Mouse (Mus musculus) intestine, embryonic 16.5 days (tissue): ENCODE data around the gene Armc7. TPM values are rescaled to one million over a fixed set of nuclear protein-coding genes. Genes with fewer than 3 reads are reported as not detected.

Source experiments
- ATAC-seq: fragments of 200-750 bp; cut with Nextera tagmentation; 2 replicates; pipeline ENCODE4 v1.8.0; 2017; ENCODE audit warnings: moderate TSS enrichment, moderate library complexity
- H3K27ac ChIP-seq: fragments of 300-500 bp; sonication (generic); 2 replicates; pipeline ENCODE4 v1.5.1; 2014; ENCODE audit warnings: mild to moderate bottlenecking, low read length
- H3K27me3 ChIP-seq: fragments of 300-500 bp; sonication (generic); replicated peaks from 2 replicates; pipeline ENCODE4 v1.6.1; 2014; ENCODE audit warnings: low read length, control low read depth, mixed read lengths; ENCODE audit not compliant: control insufficient read depth, insufficient read depth
- H3K36me3 ChIP-seq: fragments of 300-500 bp; sonication (generic); 2 replicates; pipeline ENCODE4 v1.6.1; 2014; ENCODE audit warnings: low read length, control low read depth; ENCODE audit not compliant: control insufficient read depth, insufficient read depth
- H3K4me1 ChIP-seq: fragments of 300-500 bp; sonication (generic); 2 replicates; pipeline ENCODE4 v1.6.1; 2014; ENCODE audit warnings: low read length, control low read depth, mixed read lengths; ENCODE audit not compliant: control insufficient read depth, insufficient read depth
- H3K4me2 ChIP-seq: fragments of 300-500 bp; sonication (generic); 2 replicates; pipeline ENCODE4 v1.6.1; 2014; ENCODE audit warnings: low read depth, low read length, control low read depth
- H3K4me3 ChIP-seq: fragments of 300-500 bp; sonication (generic); 2 replicates; pipeline ENCODE4 v1.5.1; 2014; ENCODE audit warnings: mild to moderate bottlenecking, low read length
- H3K9ac ChIP-seq: fragments of 300-500 bp; sonication (generic); 2 replicates; pipeline ENCODE4 v1.6.1; 2014; ENCODE audit warnings: low read depth, low read length
- H3K9me3 ChIP-seq: fragments of 300-500 bp; sonication (generic); 2 replicates; pipeline ENCODE4 v1.6.1; 2016; ENCODE audit warnings: low read length, control low read depth; ENCODE audit not compliant: control insufficient read depth
- WGBS: fragments of 180-500 bp; shearing (Covaris S2); extraction: QIAGEN DNeasy Blood & Tissue Kit; methylation state at CpG from one replicate; pipeline ENCODE4 v1.1.7; 2014; 5-methylcytosine and 5-hydroxymethylcytosine counted together
- polyA plus RNA-seq: library from polyadenylated mRNA; unstranded; fragments of >200 nt; fragmentation: Nextera tagmentation; extraction: Ambion mirVana; gene quantifications from 2 replicates; pipeline ENCODE4 v1.2.1, GENCODE M21; 2015

Armc7 gene
- polyA plus RNA-seq, 1 experiment from 2014 or later: 9.2 TPM

DNA sequence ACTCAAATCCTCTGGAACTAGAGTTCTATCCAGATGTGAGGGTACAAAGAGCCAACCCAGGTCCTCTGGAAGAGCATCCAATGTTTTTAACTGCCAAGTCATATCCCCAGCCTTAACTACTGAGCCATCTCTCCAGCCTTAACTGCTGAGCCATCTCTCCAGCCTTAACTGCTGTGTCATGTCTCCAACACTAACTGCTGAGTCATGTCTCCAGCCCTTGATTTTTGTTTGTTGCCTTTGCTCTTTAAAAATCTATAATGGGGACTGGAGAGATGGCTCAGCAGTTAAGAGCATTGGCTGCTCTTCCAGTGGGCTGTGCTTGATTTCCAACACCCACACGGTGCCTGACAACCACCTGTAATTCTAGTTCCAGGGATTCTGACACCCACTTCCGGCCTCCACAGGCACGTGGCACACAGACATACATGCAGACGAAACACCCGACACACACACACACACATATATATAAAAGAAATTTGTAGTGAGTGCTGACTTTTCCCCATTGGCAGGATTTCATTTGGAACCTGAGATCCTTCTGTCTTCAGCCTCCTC is 37.8 kb upstream of the Armc7 start:
- Histone ChIP-seq H3K4me3 (no peak overlapping the region), H3K9me3 (no peaks in the 10 kb centered on the region), H3K4me1 (peaks cover 15% of the 10 kb centered on the region), H3K9ac (no peak overlapping the region), H3K27ac (no peak overlapping the region), H3K27me3 (no peaks in the 10 kb centered on the region), H3K4me2 (no peak overlapping the region), H3K36me3 (no peaks in the 10 kb centered on the region)
- ATAC-seq: no peak
- WGBS: 80% methylated on average over 5 of the region's 5 CpGs

DNA sequence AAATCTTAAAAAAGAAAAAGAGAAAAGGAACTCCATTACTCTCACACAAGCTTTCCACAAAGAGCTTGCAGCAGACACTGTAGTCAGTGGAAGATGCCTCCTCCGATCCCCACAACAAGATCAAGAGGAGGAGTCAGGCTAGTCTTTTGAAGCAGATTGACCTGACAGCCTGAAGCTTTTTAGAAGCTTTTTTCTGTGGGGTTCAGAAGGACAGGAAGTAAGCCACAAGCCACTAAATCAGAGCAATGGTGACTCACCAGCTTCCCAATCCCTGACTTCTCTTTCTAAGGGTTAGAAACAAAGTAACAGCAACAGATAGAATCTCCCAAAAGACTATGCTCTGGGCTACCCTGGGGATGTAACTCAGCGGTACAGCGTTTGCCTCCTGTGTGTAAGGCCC is 36.1 kb upstream of the Armc7 start:
- Histone ChIP-seq H3K9ac (no peak overlapping the region), H3K27ac (no peak overlapping the region), H3K36me3 (no peaks in the 10 kb centered on the region), H3K4me1 (peaks cover 10% of the 10 kb centered on the region), H3K9me3 (no peaks in the 10 kb centered on the region), H3K4me2 (no peak overlapping the region), H3K4me3 (no peak overlapping the region), H3K27me3 (no peaks in the 10 kb centered on the region)
- no peak for ATAC-seq
- 79% methylated on average over 3 of the region's 3 CpGs for WGBS

DNA sequence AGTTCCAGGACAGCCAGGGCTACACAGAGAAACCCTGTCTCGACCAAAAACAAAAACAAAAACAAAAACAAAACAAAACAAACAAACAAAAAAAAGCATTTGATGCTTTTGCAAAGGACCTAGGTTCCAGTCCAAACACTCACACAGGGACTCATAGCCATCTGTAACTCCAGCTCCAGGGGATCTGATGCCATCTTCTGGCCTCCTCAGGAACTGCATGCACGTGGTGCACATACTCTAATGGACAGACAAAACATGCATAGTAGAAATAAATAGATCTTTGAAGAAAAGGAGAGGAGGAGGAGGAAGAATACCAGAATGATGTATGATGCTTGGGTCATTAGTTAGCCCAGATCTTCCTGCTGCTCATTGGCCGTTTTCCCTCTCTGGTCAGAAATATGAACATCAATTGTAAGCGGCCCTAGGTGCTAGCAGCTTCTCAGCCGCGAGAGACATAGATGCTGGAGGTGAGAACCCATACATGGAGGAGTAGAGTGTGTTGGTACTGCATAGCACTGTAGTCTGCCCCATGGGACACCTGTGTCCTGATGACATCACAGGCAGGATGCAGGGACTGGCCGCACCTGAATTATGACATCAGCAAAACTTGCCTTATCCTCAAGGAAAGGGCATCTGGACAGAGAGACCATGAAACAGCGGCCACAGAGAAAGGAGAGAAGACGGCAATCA is 35.4 kb upstream of the Armc7 start, which contains the start of gene Trim80:
Trim80 (plus strand) TSS at position 640 of the 690 bp plus-strand sequence.
- H3K4me2 ChIP-seq: no peak within 1 kb of the TSS
- ATAC-seq: no peak
- H3K27me3 ChIP-seq: no peaks in the 10 kb centered on the region
- no peaks in the 10 kb centered on the region for H3K9me3 ChIP-seq
- 96% methylated on average over 9 of the region's 9 CpGs for WGBS
- H3K36me3 ChIP-seq: no peaks in the 10 kb centered on the region
- H3K9ac ChIP-seq: no peak within 1 kb of the TSS
- H3K4me3 ChIP-seq: no peak within 1 kb of the TSS
- no peak within 1 kb of the TSS for H3K27ac ChIP-seq
- H3K4me1 ChIP-seq: peaks cover 10% of the 10 kb centered on the region

DNA sequence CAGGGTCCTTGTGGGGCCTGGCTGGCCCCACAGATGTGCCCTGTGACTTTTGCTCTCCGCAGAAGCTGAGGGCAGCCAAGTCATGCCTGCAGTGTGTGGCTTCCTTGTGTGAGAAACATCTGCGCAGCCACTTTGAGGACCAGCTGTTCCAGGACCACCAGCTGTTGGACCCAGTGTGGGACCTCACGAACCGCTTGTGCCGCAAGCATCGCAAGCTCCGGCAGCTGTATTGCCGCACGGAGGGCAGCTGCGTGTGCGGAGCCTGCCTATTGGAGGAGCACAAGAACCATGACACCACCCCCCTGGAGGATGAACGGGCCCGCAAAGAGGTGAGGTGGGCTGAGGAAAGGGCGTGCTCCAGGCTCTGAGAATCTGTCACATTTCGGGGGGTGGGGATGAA is 34.0 kb upstream of the Armc7 start:
- H3K27me3 ChIP-seq: no peaks in the 10 kb centered on the region

DNA sequence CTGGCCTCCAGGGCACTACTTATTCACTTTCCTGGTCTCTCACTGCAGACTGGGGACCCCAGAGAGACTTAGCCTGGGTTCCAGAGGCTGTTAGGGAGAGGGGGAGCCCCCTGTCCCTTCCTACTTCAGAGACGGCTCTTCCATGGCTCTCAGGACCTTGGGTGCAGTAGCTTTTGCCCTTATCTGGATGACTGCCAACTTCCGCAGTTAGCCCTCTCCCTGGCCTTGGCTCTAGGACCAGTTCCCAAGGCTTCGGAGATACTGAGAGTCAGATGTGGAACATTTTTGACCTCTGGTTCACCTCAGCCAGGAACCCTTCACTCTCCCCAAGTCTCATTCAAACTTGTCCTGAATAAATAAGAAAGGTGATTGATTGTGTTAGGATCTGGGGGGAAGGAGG is 28.6 kb upstream of the Armc7 start:
- Histone ChIP-seq H3K4me1 (peaks cover 42% of the 10 kb centered on the region), H3K27ac (peak overlapping the region; percentile 92), H3K27me3 (no peaks in the 10 kb centered on the region), H3K9ac (peak overlapping the region; percentile 50), H3K36me3 (no peaks in the 10 kb centered on the region), H3K4me3 (no peak overlapping the region; the same call in 1 of the 2 replicates), H3K9me3 (no peaks in the 10 kb centered on the region), H3K4me2 (peak overlapping the region; percentile 9; the same call in 1 of the 2 replicates)
- 38% methylated on average over 3 of the region's 3 CpGs for WGBS
- no peak for ATAC-seq

More for the DNA sequence above, 34.0 kb upstream of the Armc7 start:
- H3K9me3 ChIP-seq: no peaks in the 10 kb centered on the region
- no peaks in the 10 kb centered on the region for H3K36me3 ChIP-seq
- H3K4me3 ChIP-seq: no peak overlapping the region
- H3K9ac ChIP-seq: no peak overlapping the region
- no peak overlapping the region for H3K4me2 ChIP-seq
- H3K27ac ChIP-seq: no peak overlapping the region
- WGBS: 50% methylated on average over 15 of the region's 15 CpGs
- peaks cover 3% of the 10 kb centered on the region for H3K4me1 ChIP-seq
- ATAC-seq: no peak

DNA sequence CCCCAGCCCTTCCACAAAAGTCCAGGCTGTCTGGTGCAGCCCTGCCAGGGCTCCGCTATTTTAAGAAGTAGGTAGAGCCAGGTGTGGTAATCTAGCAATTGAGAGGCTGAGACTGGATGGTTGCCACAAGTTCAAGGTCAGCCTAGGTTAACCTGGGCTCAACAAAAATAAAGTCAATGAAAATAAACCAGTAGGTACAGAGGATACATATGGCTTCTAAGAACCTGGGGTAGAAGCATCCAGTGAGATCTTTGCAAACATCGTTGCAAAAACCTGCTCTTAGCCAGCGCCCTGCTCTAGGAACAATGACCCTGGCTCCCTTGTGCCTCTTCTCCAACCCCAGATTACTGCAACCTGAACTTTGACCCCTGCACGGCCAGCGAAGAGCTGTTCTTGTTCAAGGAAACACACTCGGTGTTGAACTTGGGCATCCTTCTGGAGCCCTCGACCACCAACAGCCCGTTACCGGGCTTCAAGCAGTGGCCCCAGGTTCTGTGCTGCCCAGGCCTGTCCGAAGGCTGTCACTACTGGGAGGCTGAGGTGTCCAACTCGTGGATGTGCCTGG is 28.1 kb upstream of the Armc7 start:
- Histone ChIP-seq H3K4me3 (peak overlapping the region; percentile 21), H3K36me3 (no peaks in the 10 kb centered on the region), H3K4me1 (peaks cover 42% of the 10 kb centered on the region), H3K4me2 (peak overlapping the region; percentile 32), H3K9me3 (no peaks in the 10 kb centered on the region), H3K27ac (peak overlapping the region; percentile 92), H3K27me3 (no peaks in the 10 kb centered on the region), H3K9ac (peak overlapping the region; percentile 50)
- ATAC-seq: peak; percentile 8; the same call in 1 of the 2 replicates
- WGBS: 66% methylated on average over 11 of the region's 11 CpGs

DNA sequence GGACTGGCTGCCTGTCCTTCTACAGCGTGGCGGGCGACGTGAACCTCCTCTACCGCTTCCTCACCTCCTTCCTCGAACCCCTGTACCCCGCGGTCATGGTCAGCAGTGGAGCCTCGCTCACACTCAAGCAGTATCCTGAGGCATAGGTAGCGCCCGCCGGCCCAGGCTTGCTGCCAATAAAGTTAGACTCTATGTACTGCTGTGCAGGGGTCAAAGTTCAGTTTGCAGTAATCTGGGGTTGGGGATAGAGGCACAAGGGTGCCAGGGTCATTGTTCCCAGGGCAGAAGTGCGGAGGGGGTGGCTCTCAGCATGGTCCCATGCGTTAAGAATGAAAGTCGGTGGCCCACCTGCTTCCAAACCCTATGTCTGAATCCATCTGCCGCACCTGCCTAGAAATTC is 27.4 kb upstream of the Armc7 start:
- Histone ChIP-seq H3K27ac (peak overlapping the region; percentile 92), H3K27me3 (no peaks in the 10 kb centered on the region), H3K36me3 (no peaks in the 10 kb centered on the region), H3K4me2 (peak overlapping the region; percentile 32), H3K4me3 (peak overlapping the region; percentile 21), H3K9ac (peak overlapping the region; percentile 50), H3K9me3 (no peaks in the 10 kb centered on the region), H3K4me1 (peaks cover 42% of the 10 kb centered on the region)
- WGBS: 73% methylated on average over 16 of the region's 16 CpGs
- ATAC-seq: peak; percentile 65

DNA sequence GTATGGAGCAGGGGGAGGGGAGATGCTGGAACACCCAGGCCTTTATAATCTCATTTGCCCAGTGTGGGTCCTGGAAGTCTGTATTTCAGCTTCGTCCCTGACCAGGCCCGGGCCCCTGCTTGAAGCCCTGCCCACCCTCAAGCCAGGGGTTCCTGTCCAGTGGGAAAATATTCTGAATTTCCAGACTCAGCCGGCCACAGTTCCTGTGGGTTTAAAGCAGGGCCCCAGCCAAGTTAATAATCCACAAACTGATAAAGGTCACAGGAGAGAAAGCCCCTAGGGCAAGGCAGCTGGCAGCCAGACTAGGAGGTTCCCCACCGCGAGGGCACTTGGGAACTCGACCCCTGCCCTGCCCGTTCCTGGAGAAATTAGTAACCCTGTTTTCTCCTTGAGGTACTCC is 26.5 kb upstream of the Armc7 start:
- Histone ChIP-seq H3K36me3 (no peaks in the 10 kb centered on the region), H3K9me3 (no peaks in the 10 kb centered on the region), H3K27me3 (no peaks in the 10 kb centered on the region), H3K27ac (peak overlapping the region; percentile 92), H3K4me3 (no peak overlapping the region), H3K9ac (peak overlapping the region; percentile 35; the same call in 1 of the 2 replicates), H3K4me2 (peak overlapping the region; percentile 39), H3K4me1 (peaks cover 42% of the 10 kb centered on the region)
- WGBS: 38% methylated on average over 7 of the region's 7 CpGs
- peak; percentile 61 for ATAC-seq

DNA sequence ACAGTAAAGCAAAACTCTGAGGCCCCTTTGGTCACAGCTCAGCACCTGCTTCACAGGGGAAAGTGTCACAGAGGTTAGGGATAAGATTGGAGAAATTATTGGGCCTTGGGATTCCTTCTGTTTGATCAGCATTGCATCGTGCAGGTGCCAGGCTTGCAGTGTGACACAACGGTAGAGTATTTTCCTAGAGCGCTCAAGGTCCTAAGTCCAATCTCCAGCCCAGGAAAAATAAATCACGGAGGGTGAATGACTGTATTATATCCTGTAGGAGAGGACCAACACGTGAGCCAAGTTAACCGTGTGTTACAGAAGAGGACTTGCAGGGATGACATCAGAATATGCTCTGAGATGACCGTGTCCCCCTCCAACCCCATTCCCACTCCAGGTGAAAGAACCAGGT is 25.3 kb upstream of the Armc7 start:
- H3K27ac ChIP-seq: peak overlapping the region; percentile 92
- ATAC-seq: peak; percentile 75
- WGBS: 49% methylated on average over 7 of the region's 7 CpGs

More for the DNA sequence above, 25.3 kb upstream of the Armc7 start:
- no peaks in the 10 kb centered on the region for H3K36me3 ChIP-seq
- H3K4me3 ChIP-seq: no peak overlapping the region
- no peaks in the 10 kb centered on the region for H3K9me3 ChIP-seq
- no peaks in the 10 kb centered on the region for H3K27me3 ChIP-seq
- H3K9ac ChIP-seq: peak overlapping the region; percentile 19; the same call in 1 of the 2 replicates
- peaks cover 42% of the 10 kb centered on the region for H3K4me1 ChIP-seq
- H3K4me2 ChIP-seq: peak overlapping the region; percentile 39
